Mouse (Mus musculus) limb, embryonic 11.5 days (tissue): ENCODE results near the gene 4932438H23Rik. TPM values are rescaled to one million over a fixed set of nuclear protein-coding genes. Genes with fewer than 3 reads are reported as not detected.

Experiments used
- ATAC-seq: fragments of 200-750 bp; cut with Nextera tagmentation; 2 replicates; pipeline ENCODE4 v1.8.0; 2017; ENCODE audit warnings: low read depth; ENCODE audit not compliant: insufficient number of reproducible peaks, low FRiP score, low TSS enrichment
- DNase-seq: peaks from one replicate; pipeline ENCODE4 v3.0.0-alpha.2; 2015; ENCODE audit warnings: low spot score
- H3K27ac ChIP-seq: fragments of 300-500 bp; sonication (generic); replicated peaks from 2 replicates; pipeline ENCODE4 v1.5.1; 2014; ENCODE audit warnings: low read depth, mild to moderate bottlenecking, low read length
- H3K27me3 ChIP-seq: fragments of 300-500 bp; sonication (generic); 2 replicates; pipeline ENCODE4 v1.6.1; 2014; ENCODE audit warnings: mild to moderate bottlenecking, low read length, mixed read lengths; ENCODE audit not compliant: control insufficient read depth, insufficient read depth
- H3K36me3 ChIP-seq: fragments of 300-500 bp; sonication (generic); 2 replicates; pipeline ENCODE4 v1.6.1; 2014; ENCODE audit warnings: mild to moderate bottlenecking, low read length, moderate library complexity, mixed read lengths; ENCODE audit not compliant: control insufficient read depth, insufficient read depth
- H3K4me1 ChIP-seq: fragments of 300-500 bp; sonication (generic); 2 replicates; pipeline ENCODE4 v1.6.1; 2014; ENCODE audit warnings: low read length, mixed read lengths; ENCODE audit not compliant: control insufficient read depth, insufficient read depth
- H3K4me2 ChIP-seq: fragments of 300-500 bp; sonication (generic); 2 replicates; pipeline ENCODE4 v1.6.1; 2014; ENCODE audit warnings: low read depth, mild to moderate bottlenecking, moderate library complexity; ENCODE audit not compliant: severe bottlenecking
- H3K4me3 ChIP-seq: fragments of 300-500 bp; sonication (generic); 2 replicates; pipeline ENCODE4 v1.5.1; 2014; ENCODE audit warnings: low read depth, low read length
- H3K9ac ChIP-seq: fragments of 300-500 bp; sonication (generic); 2 replicates; pipeline ENCODE4 v1.6.1; 2014; ENCODE audit warnings: mild to moderate bottlenecking, low read length
- H3K9me3 ChIP-seq: fragments of 300-500 bp; sonication (generic); 2 replicates; pipeline ENCODE4 v1.6.1; 2016; ENCODE audit warnings: low read length; ENCODE audit not compliant: control insufficient read depth
- WGBS: fragments of 180-500 bp; shearing (Covaris S2); extraction: QIAGEN DNeasy Blood & Tissue Kit; methylation state at CpG from one replicate; pipeline ENCODE4 v1.1.7; 2014; 5-methylcytosine and 5-hydroxymethylcytosine counted together
- polyA plus RNA-seq: library from polyadenylated mRNA; unstranded; fragments of >200 nt; fragmentation: Nextera tagmentation; extraction: Ambion mirVana; gene quantifications from 2 replicates; pipeline ENCODE4 v1.2.1, GENCODE M21; 2014

4932438H23Rik gene
- polyA plus RNA-seq, 1 experiment from 2014 or later, result not detected

GRCm38 (mm10) chr16:91043461-91044248 lies 51.3 kb downstream of the 4932438H23Rik start:
- DNase-seq (peak; percentile 76), ATAC-seq (peak; percentile 67)
- H3K27me3 ChIP-seq, result no peaks in the 10 kb centered on the region
- H3K36me3 ChIP-seq, result no peaks in the 10 kb centered on the region; the same call in 1 of the 2 replicates
- peaks cover 7% of the 10 kb centered on the region; the same call in 1 of the 2 replicates for H3K4me1 ChIP-seq
- under 1% methylated on average over 60 of the region's 63 CpGs for WGBS
- peak overlapping the region; percentile 90 for H3K27ac ChIP-seq
- peak overlapping the region; percentile 35 for H3K4me2 ChIP-seq
- H3K9me3 ChIP-seq, result no peaks in the 10 kb centered on the region
- peak overlapping the region; percentile 90 for H3K9ac ChIP-seq
- peak overlapping the region; percentile 89 for H3K4me3 ChIP-seq

GRCm38 (mm10) chr16:91042640-91043039 lies 52.3 kb downstream of the 4932438H23Rik start:
- 75% methylated on average over 1 of the region's 1 CpGs for WGBS
- peak overlapping the region; percentile 39; the same call in 1 of the 2 replicates for H3K9ac ChIP-seq
- ATAC-seq, result no peak

GRCm38 (mm10) chr16:91035866-91036265 lies 59.1 kb downstream of the 4932438H23Rik start:
- DNase-seq, result no peak
- peaks cover 29% of the 10 kb centered on the region for H3K36me3 ChIP-seq
- WGBS, result 90% methylated on average over 10 of the region's 10 CpGs

More at GRCm38 (mm10) chr16:91042640-91043039, 52.3 kb downstream of the 4932438H23Rik start:
- no peak overlapping the region for H3K27ac ChIP-seq
- peaks cover 7% of the 10 kb centered on the region; the same call in 1 of the 2 replicates for H3K4me1 ChIP-seq
- no peaks in the 10 kb centered on the region; the same call in 1 of the 2 replicates for H3K36me3 ChIP-seq
- peak overlapping the region; percentile 40 for H3K4me2 ChIP-seq
- H3K9me3 ChIP-seq, result no peaks in the 10 kb centered on the region
- no peaks in the 10 kb centered on the region for H3K27me3 ChIP-seq
- H3K4me3 ChIP-seq, result peak overlapping the region; percentile 18; the same call in 1 of the 2 replicates
- DNase-seq, result no peak

GRCm38 (mm10) chr16:91030751-91031150 lies 64.2 kb downstream of the 4932438H23Rik start:
- H3K4me3 ChIP-seq, result no peak overlapping the region
- H3K27ac ChIP-seq, result no peak overlapping the region
- H3K36me3 ChIP-seq, result peaks cover 30% of the 10 kb centered on the region
- ATAC-seq (no peak), DNase-seq (no peak)
- H3K27me3 ChIP-seq, result no peaks in the 10 kb centered on the region
- 93% methylated on average over 4 of the region's 4 CpGs for WGBS
- no peaks in the 10 kb centered on the region for H3K4me1 ChIP-seq
- no peak overlapping the region for H3K4me2 ChIP-seq
- no peak overlapping the region for H3K9ac ChIP-seq
- H3K9me3 ChIP-seq, result no peaks in the 10 kb centered on the region

More at GRCm38 (mm10) chr16:91035866-91036265, 59.1 kb downstream of the 4932438H23Rik start:
- H3K4me3 ChIP-seq, result no peak overlapping the region
- H3K9ac ChIP-seq, result no peak overlapping the region
- H3K27me3 ChIP-seq, result no peaks in the 10 kb centered on the region
- ATAC-seq, result no peak
- no peaks in the 10 kb centered on the region for H3K9me3 ChIP-seq
- no peaks in the 10 kb centered on the region for H3K4me1 ChIP-seq
- H3K27ac ChIP-seq, result no peak overlapping the region
- no peak overlapping the region for H3K4me2 ChIP-seq

GRCm38 (mm10) chr16:91029901-91030300 lies 65.0 kb downstream of the 4932438H23Rik start:
- Histone ChIP-seq H3K36me3 (peaks cover 34% of the 10 kb centered on the region), H3K9me3 (no peaks in the 10 kb centered on the region), H3K4me3 (no peak overlapping the region), H3K4me2 (no peak overlapping the region), H3K4me1 (no peaks in the 10 kb centered on the region), H3K27me3 (no peaks in the 10 kb centered on the region), H3K9ac (no peak overlapping the region), H3K27ac (no peak overlapping the region)
- DNase-seq (no peak), ATAC-seq (no peak)
- WGBS, result 96% methylated on average over 2 of the region's 2 CpGs

GRCm38 (mm10) chr16:91029161-91029743 lies 65.7 kb downstream of the 4932438H23Rik start:
- Histone ChIP-seq H3K9ac (no peak overlapping the region), H3K4me1 (no peaks in the 10 kb centered on the region), H3K36me3 (peaks cover 36% of the 10 kb centered on the region), H3K27me3 (no peaks in the 10 kb centered on the region), H3K4me2 (no peak overlapping the region), H3K4me3 (no peak overlapping the region), H3K9me3 (no peaks in the 10 kb centered on the region), H3K27ac (no peak overlapping the region)
- 90% methylated on average over 8 of the region's 8 CpGs for WGBS
- DNase-seq, result no peak
- ATAC-seq, result no peak

- no peak overlapping the region for H3K4me3 ChIP-seq
- H3K9ac ChIP-seq, result no peak overlapping the region
- no peaks in the 10 kb centered on the region for H3K4me1 ChIP-seq
- peaks cover 35% of the 10 kb centered on the region for H3K36me3 ChIP-seq
- no peak overlapping the region for H3K27ac ChIP-seq
- no peaks in the 10 kb centered on the region for H3K9me3 ChIP-seq
- no peaks in the 10 kb centered on the region for H3K27me3 ChIP-seq
- no peak overlapping the region for H3K4me2 ChIP-seq
- DNase-seq (no peak), ATAC-seq (no peak)
- WGBS, result 93% methylated on average over 4 of the region's 4 CpGs
These were observed 68.6 kb downstream of the 4932438H23Rik start for GRCm38 (mm10) chr16:91026290-91026689.

- H3K27me3 ChIP-seq, result no peaks in the 10 kb centered on the region
- no peak overlapping the region for H3K27ac ChIP-seq
- DNase-seq, result peak; percentile 46
- no peak overlapping the region for H3K4me3 ChIP-seq
- H3K9me3 ChIP-seq, result no peaks in the 10 kb centered on the region
- 88% methylated on average over 1 of the region's 1 CpGs for WGBS
- no peak overlapping the region for H3K9ac ChIP-seq
- peaks cover 47% of the 10 kb centered on the region for H3K36me3 ChIP-seq
- no peak overlapping the region for H3K4me2 ChIP-seq
- H3K4me1 ChIP-seq, result no peaks in the 10 kb centered on the region
- no peak for ATAC-seq
These were observed 71.5 kb downstream of the 4932438H23Rik start for GRCm38 (mm10) chr16:91023384-91023783.
